Mouse (Mus musculus) NIH3T3 (cell line): Measurements from ENCODE around the gene Bdh1.
"Not testable (repeated sequence)": the region's sequence is repeated elsewhere in the genome, so short reads cannot be mapped to it uniquely, and the experiment has no call there.

ENCODE experiments used
- DNase-seq: peaks from one replicate; pipeline ENCODE4 v3.0.0-alpha.2; 2012; ENCODE audit warnings: low read depth

The Bdh1 gene

GRCm38 (mm10) chr16:31422000-31422399, at the start of gene Bdh1:
Bdh1 (plus strand) TSS chr16:31422280.
- DNase-seq, result no peak

GRCm38 (mm10) chr16:31372316-31372715, 49.8 kb upstream of the Bdh1 start:
- not testable (repeated sequence) for DNase-seq

GRCm38 (mm10) chr16:31375877-31376582, 46.0 kb upstream of the Bdh1 start:
- not testable (repeated sequence) for DNase-seq

- not testable (repeated sequence) for DNase-seq
Measured at GRCm38 (mm10) chr16:31388269-31388668, 33.8 kb upstream of the Bdh1 start.

- DNase-seq, result no peak
Measured at GRCm38 (mm10) chr16:31399231-31399630, 22.8 kb upstream of the Bdh1 start.

DNA sequence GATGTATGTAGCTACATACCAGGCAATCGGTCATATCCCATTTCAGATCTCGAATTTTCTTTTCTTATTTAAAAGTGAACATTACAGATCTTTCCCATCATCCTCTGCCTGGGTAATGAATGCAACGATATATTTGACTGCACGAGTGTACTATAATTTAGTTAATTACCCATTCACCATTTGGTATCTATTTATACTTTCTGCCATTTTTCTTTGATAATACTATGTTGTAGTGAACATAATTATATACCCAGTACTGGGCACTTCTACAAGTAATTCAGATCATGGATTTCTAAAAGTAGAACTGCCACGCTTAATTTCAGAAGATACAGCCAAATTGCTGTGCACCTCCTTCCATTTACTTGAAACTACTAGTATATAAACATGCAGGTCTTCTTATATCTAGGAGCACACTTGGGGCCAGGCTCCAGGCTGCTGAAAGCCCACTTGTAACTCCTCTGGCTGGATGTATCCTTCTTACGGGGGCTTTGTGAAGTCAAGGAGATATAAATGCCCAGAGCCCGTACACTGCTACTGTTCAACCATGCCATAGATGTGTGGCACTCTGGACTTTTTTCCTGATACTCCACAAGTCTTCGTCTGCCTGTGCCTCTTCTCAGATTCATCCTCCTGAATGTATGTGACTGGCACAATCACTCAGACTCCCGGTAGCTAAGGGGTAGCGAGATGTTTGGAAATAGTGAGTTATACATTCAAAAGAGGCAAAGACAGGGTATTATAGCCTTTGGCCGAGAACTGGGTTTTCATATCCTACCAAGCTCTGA, 21.0 kb upstream of the Bdh1 start:
- DNase-seq, result no peak

- DNase-seq, result no peak
Measured at GRCm38 (mm10) chr16:31402096-31402495, 20.0 kb upstream of the Bdh1 start.

DNA sequence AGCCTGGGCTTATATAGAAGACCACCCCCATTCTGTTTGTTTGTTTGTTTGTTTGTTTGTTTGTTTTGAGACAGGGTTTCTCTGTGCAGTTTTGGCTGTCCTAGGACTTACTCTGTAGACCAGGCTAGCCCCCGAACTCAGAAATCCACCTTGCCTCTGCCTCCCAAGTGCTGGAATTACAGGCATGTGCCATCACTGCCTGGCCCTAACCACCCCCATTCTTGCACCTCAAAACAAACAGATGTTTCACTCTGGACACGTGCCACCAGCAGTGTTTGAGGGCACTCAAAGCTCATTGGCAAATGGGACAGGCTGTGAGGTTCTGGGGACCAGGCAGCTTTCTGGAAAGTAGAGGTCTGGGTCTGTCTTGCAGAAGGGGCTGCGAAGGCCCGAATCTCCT, 18.1 kb upstream of the Bdh1 start:
- DNase-seq, result no peak

DNA sequence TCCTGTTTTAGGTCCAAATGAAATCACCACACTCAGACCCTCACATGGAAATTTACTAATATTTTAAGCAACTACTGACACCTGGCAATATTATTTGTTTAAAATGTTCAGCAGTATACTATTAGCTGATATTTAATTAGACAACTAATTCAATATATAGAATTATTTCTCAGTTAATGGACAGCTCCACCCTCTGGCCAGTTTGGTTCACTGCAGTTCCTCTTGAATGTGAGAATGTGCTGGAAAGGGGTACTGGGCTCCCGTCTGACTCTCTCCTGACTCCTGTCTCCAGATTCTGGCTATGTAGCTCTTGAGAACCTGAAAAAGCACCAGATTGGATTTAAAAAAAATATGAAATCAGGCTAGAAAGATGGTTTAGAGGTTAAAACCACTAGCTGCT, 17.0 kb upstream of the Bdh1 start:
- DNase-seq, result peak; percentile 41

GRCm38 (mm10) chr16:31407872-31408271, 14.2 kb upstream of the Bdh1 start:
- peak; percentile 24 for DNase-seq

DNA sequence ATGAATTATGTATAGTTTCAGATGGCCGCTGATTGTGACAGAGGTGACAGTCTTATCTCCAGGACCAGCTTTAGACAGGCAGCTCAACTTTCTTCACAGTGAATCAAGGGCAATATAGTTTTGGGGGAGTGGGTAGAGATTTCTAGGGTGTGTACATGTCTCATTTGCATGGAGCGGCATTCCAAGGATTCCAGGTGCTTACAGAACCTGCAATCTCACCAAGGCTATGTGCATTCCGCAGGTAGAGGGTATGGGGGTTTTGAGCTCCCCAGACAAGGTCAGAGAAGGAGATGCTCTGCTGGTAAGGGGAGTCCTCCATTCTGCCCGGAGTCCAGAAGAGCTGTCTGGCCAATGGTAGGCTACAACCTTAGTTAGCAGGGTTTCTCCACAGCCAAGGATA, 11.1 kb upstream of the Bdh1 start:
- no peak for DNase-seq

DNA sequence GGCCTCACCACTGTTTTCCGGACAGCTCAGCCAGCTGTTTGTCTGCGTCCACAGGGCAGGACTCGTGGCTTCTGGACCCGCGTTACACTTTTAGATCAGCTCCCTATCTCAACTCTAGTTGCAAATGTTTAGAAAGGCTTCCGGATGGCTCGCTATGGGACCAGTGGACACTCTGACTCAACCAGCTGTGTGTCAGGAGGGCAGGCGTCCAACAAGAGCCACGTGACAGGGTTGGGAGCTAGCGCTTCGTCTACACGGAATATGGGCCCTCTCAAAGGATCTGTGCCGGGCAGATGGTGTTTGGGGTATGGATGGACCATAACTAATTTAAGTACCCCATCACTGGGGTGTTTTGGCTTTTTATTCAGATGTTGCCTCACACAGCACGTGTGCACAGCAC, 9.8 kb upstream of the Bdh1 start:
- DNase-seq, result peak; percentile 70

- no peak for DNase-seq
Measured at GRCm38 (mm10) chr16:31413777-31414176, 8.3 kb upstream of the Bdh1 start.

GRCm38 (mm10) chr16:31415885-31416450, 6.1 kb upstream of the Bdh1 start:
- peak; percentile 66 for DNase-seq

DNA sequence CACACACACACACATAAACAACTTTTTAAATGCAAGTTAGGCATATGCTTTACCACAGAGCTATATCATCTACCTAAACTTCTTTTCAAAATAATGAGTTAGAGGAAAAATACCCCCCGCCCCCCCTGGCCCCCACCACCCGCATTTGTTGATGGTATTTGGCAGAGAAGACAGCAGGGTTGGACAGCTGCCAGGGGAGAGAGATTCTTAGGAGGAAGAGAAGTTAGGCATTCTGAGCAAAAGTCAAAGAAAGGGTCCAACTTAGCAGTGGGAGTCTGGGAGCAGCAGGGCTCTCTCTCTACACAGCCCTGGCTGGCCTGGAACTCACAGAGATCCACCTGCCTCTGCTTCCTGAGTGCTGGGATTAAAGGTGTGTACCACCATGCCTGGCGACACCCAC, 3.4 kb upstream of the Bdh1 start:
- DNase-seq, result no peak

DNA sequence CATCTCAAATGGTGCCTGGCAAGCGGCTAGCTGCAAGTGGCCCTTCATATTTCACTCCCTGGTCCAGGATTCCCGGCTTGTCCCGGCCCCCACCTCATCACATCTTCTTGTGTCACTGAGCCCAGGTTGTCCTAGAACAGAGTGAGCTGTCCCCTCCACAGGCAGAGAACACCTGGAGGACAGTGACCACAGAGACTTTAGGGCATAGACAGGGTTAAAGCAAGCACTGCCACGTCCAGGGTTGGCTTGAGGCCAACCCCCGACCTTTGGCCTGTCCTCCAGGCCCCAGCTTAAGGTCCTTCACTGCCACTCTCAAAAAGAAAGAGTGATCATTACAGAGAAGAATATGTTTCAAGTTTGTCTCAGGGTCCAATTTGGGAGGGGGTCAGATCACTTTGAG, 2.6 kb upstream of the Bdh1 start:
- DNase-seq, result no peak

DNA sequence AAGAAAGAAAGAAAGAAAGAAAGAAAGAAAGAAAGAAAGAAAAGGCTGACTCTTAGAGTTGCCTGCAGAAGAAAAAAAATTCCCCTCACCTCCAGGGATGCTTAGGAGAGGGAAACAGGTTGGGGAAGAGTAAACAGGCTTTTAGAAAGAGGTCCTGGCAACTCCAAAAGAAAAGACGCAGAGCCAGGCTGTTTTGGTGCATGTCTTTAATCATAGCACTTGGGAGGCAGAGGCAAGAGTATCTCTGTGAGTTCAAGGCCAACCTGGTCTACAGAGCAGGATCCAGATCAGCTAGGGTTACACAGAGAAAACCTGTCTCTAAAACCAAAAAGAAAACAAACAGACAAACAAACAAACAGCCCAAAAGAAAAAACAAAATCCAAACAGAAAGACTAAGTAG, 642 bp downstream of the Bdh1 start:
- no peak for DNase-seq

DNA sequence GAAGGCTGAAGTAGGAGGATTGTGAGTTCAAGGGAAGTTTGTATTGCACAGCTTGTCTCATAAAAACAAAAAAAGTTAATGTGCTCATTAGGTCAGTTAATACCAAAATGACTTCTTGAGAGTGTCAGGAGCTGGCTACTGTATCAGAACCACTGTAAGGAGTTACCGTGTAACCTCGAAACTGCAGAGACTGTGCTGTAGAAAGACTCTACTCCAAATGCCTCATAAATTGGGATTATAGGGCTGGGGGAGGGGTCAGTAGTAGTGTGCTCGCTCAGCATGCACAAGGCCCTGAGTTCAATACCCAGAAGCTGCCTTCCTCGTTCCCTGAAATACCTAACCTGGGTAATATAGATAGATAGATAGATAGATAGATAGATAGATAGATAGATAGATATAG, 1.3 kb downstream of the Bdh1 start:
- no peak for DNase-seq

GRCm38 (mm10) chr16:31424416-31425187, 2.5 kb downstream of the Bdh1 start:
- DNase-seq, result no peak

DNA sequence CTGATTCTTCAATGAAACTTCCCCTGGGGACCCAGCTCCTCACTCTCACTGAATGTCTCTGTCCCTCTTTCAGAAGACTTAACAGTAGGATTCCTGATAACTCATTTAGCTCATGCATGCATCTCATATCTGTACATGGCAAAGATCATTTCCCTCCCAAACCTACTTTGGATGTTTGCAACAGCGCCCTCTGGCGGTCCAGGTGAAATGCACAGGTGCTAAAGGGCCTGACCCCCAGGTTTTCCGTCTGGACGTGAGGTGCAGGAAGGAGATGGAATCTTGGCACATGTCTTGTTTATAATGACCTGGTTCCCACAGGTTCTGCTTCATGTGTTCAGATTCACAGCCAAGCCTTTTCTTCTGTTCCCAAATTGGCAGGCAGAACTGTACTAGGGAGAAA, 3.4 kb downstream of the Bdh1 start:
- peak; percentile 61 for DNase-seq

DNA sequence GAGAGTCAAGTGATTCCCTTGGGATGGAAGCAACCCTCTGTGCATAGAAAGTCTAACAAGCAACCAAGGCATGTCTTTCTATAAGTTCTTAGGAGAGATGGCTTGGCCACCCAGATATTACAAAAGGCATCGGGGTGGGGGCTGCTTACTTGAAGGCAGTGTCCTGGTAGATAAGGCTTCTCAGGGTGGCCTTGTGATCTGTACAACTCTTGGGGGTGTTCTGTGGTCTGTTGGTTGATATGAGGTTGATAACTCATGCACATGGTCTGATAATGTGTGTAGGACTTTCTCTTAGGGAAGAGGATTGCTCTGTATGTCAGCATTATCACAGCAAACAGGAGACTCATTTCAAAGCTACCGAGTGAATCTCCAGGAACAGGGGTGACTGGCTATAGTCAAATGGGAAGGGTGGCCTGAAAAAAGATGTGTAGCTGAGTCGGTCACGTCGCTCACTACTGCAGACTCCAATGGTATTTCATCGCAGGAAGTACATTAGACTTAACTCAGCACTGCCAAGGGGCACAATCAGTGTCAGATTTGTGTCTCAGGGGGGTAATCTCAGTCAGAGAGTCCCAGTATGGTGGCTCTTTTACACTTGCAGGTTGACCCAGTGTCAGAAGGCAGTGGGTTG, 4.5 kb downstream of the Bdh1 start:
- DNase-seq, result no peak

DNA sequence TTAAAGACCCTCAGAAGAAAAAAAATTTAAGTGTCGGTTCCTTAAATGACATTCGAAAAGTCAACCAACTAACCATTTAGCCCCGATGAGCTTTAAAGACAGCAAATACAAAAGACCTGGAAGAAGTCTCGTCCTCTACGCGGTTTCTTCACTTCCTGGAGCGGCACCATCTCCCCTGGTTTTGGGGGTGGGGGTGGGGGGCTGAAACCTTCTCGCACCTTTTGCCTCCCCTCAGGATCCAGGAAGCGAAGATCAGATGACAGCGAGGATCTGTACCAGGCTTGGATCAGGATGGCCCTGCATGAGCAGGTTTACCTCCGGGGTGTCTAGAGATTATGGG, 6.2 kb downstream of the Bdh1 start:
- no peak for DNase-seq
